Mouse (Mus musculus) lung, embryonic 15.5 days (tissue): ENCODE measurements around the gene Krt35. TPM values are rescaled to one million over a fixed set of nuclear protein-coding genes. Genes with fewer than 3 reads are reported as not detected.

Experiments
- ATAC-seq: fragments of 200-750 bp; cut with Nextera tagmentation; 2 replicates; pipeline ENCODE4 v1.8.0; 2017; ENCODE audit warnings: moderate number of reproducible peaks, borderline replicate concordance; ENCODE audit not compliant: low FRiP score, low TSS enrichment; ENCODE audit errors: extremely low read depth
- H3K27ac ChIP-seq: fragments of 300-500 bp; sonication (generic); 2 replicates; pipeline ENCODE4 v1.5.1; 2015; ENCODE audit warnings: moderate library complexity, mild to moderate bottlenecking, inconsistent platforms
- H3K27me3 ChIP-seq: fragments of 300-500 bp; sonication (generic); 2 replicates; pipeline ENCODE4 v1.6.1; 2015; ENCODE audit warnings: inconsistent platforms
- H3K36me3 ChIP-seq: fragments of 300-500 bp; sonication (generic); 2 replicates; pipeline ENCODE4 v1.6.1; 2015; ENCODE audit warnings: inconsistent platforms
- H3K4me1 ChIP-seq: fragments of 300-500 bp; sonication (generic); 2 replicates; pipeline ENCODE4 v1.6.1; 2015; ENCODE audit warnings: inconsistent platforms
- H3K4me2 ChIP-seq: fragments of 300-500 bp; sonication (generic); 2 replicates; pipeline ENCODE4 v1.6.1; 2015; ENCODE audit warnings: inconsistent platforms, mild to moderate bottlenecking, moderate library complexity
- H3K4me3 ChIP-seq: fragments of 300-500 bp; sonication (generic); 2 replicates; pipeline ENCODE4 v1.5.1; 2015; ENCODE audit warnings: mild to moderate bottlenecking, inconsistent platforms
- H3K9ac ChIP-seq: fragments of 300-500 bp; sonication (generic); 2 replicates; pipeline ENCODE4 v1.6.1; 2015; ENCODE audit warnings: inconsistent platforms
- H3K9me3 ChIP-seq: fragments of 300-500 bp; sonication (generic); 2 replicates; pipeline ENCODE4 v1.6.1; 2016; ENCODE audit warnings: inconsistent platforms
- WGBS: fragments of 180-500 bp; shearing (Covaris S2); methylation state at CpG from one replicate; pipeline ENCODE4 v1.1.7; 2015; 5-methylcytosine and 5-hydroxymethylcytosine counted together
- polyA plus RNA-seq: library from polyadenylated mRNA; unstranded; fragments of >200 nt; fragmentation: Nextera tagmentation; extraction: Ambion mirVana; gene quantifications from 2 replicates; pipeline ENCODE4 v1.2.1, GENCODE M21; 2015

The Krt35 gene
- polyA plus RNA-seq, 1 experiment from 2014 or later: not detected

- 78% methylated on average over 8 of the region's 8 CpGs for WGBS
- no peak for ATAC-seq
- no peak overlapping the region for H3K9ac ChIP-seq
Observed at GRCm38 (mm10) chr11:100058875-100059274, 37.2 kb downstream of the Krt35 start.

GRCm38 (mm10) chr11:100055686-100056655 lies 40.1 kb downstream of the Krt35 start:
- WGBS: 47% methylated on average over 9 of the region's 9 CpGs
- H3K9ac ChIP-seq: no peak overlapping the region
- no peaks in the 10 kb centered on the region for H3K27me3 ChIP-seq
- no peak overlapping the region for H3K4me2 ChIP-seq
- no peaks in the 10 kb centered on the region for H3K9me3 ChIP-seq
- no peak overlapping the region for H3K4me3 ChIP-seq
- no peaks in the 10 kb centered on the region for H3K36me3 ChIP-seq
- ATAC-seq: no peak
- no peak overlapping the region for H3K27ac ChIP-seq
- H3K4me1 ChIP-seq: no peaks in the 10 kb centered on the region

More at GRCm38 (mm10) chr11:100058875-100059274, 37.2 kb downstream of the Krt35 start:
- Histone ChIP-seq H3K27me3 (no peaks in the 10 kb centered on the region), H3K36me3 (no peaks in the 10 kb centered on the region), H3K9me3 (no peaks in the 10 kb centered on the region), H3K27ac (no peak overlapping the region), H3K4me2 (no peak overlapping the region), H3K4me3 (no peak overlapping the region), H3K4me1 (no peaks in the 10 kb centered on the region)

GRCm38 (mm10) chr11:100050451-100050850 lies 45.6 kb downstream of the Krt35 start, which contains the start of gene Krt31:
Krt31 (minus strand) TSS chr11:100050551.
- Histone ChIP-seq H3K4me2 (no peak within 1 kb of the TSS), H3K4me3 (no peak within 1 kb of the TSS), H3K27me3 (no peaks in the 10 kb centered on the region), H3K9ac (no peak within 1 kb of the TSS), H3K27ac (no peak within 1 kb of the TSS), H3K36me3 (no peaks in the 10 kb centered on the region), H3K9me3 (no peaks in the 10 kb centered on the region), H3K4me1 (no peaks in the 10 kb centered on the region)
- 80% methylated on average over 3 of the region's 3 CpGs for WGBS
- ATAC-seq: no peak

GRCm38 (mm10) chr11:100047193-100047592 lies 48.8 kb downstream of the Krt35 start:
- H3K36me3 ChIP-seq: no peaks in the 10 kb centered on the region
- H3K9ac ChIP-seq: no peak overlapping the region
- WGBS: 73% methylated on average over 2 of the region's 2 CpGs
- no peaks in the 10 kb centered on the region for H3K9me3 ChIP-seq
- H3K4me2 ChIP-seq: no peak overlapping the region
- H3K4me3 ChIP-seq: no peak overlapping the region
- no peaks in the 10 kb centered on the region for H3K27me3 ChIP-seq
- ATAC-seq: no peak
- no peaks in the 10 kb centered on the region for H3K4me1 ChIP-seq
- H3K27ac ChIP-seq: no peak overlapping the region

- 54% methylated on average over 6 of the region's 6 CpGs for WGBS
- no peaks in the 10 kb centered on the region for H3K36me3 ChIP-seq
- no peaks in the 10 kb centered on the region for H3K9me3 ChIP-seq
- H3K4me3 ChIP-seq: no peak overlapping the region
- no peak overlapping the region for H3K4me2 ChIP-seq
- no peak overlapping the region for H3K9ac ChIP-seq
- H3K27ac ChIP-seq: no peak overlapping the region
- no peaks in the 10 kb centered on the region for H3K27me3 ChIP-seq
- no peaks in the 10 kb centered on the region for H3K4me1 ChIP-seq
- no peak for ATAC-seq
Observed at GRCm38 (mm10) chr11:100046303-100046866, 49.7 kb downstream of the Krt35 start.

Other genes starting within 250 kb of the Krt35 start
- not detected in 2 replicates for gene Krtap4-16, start 244.6 kb downstream of the Krt35 start, polyA plus RNA-seq
- gene Gm11568, start 238.3 kb downstream of the Krt35 start, polyA plus RNA-seq: not detected in 2 replicates
- gene Gm11559, start 231.8 kb downstream of the Krt35 start, polyA plus RNA-seq: not detected in 2 replicates
- gene Krtap9-1, start 222.9 kb downstream of the Krt35 start, polyA plus RNA-seq: not detected in 2 replicates
- gene Gm11567, start 217.1 kb downstream of the Krt35 start, polyA plus RNA-seq: not detected in 2 replicates
- gene Krtap31-1, start 188.3 kb downstream of the Krt35 start, polyA plus RNA-seq: not detected in 2 replicates
- gene Gm11565, start 181.5 kb downstream of the Krt35 start, polyA plus RNA-seq: not detected in 2 replicates
- not detected in 2 replicates for gene Krtap31-2, start 159.9 kb downstream of the Krt35 start, polyA plus RNA-seq
- gene Krtap9-5, start 147.8 kb downstream of the Krt35 start, polyA plus RNA-seq: not detected in 2 replicates
- not detected in 2 replicates for gene Krtap29-1, start 117.2 kb downstream of the Krt35 start, polyA plus RNA-seq
- gene Krtap16-1, start 109.6 kb downstream of the Krt35 start, polyA plus RNA-seq: not detected in 2 replicates
- gene Krtap17-1, start 102.2 kb downstream of the Krt35 start, polyA plus RNA-seq: 1.6 and 2.3 TPM in 2 replicates
- gene Krt33a, start 80.0 kb downstream of the Krt35 start, polyA plus RNA-seq: not detected in 2 replicates
- gene Krt33b, start 66.4 kb downstream of the Krt35 start, polyA plus RNA-seq: not detected in 2 replicates
- gene Krt34, start 54.7 kb downstream of the Krt35 start, polyA plus RNA-seq: 0.34 TPM in 1 of 2 replicates, not detected in the other
- 0.10 TPM in 1 of 2 replicates, not detected in the other for gene Krt31, start 45.7 kb downstream of the Krt35 start, polyA plus RNA-seq
- not detected in 2 replicates for gene Krt32, start 8.0 kb downstream of the Krt35 start, polyA plus RNA-seq
- 0.13 and 0.20 TPM in 2 replicates for gene Krt36, start 9.4 kb upstream of the Krt35 start, polyA plus RNA-seq
- gene Krt13, start 25.3 kb upstream of the Krt35 start, polyA plus RNA-seq: 4.0 and 7.4 TPM in 2 replicates
- 49.1 and 59.3 TPM in 2 replicates for gene Krt15, start 39.7 kb upstream of the Krt35 start, polyA plus RNA-seq
- 253 and 264 TPM in 2 replicates for gene Krt19, start 52.4 kb upstream of the Krt35 start, polyA plus RNA-seq
- not detected in 2 replicates for gene Krt9, start 97.0 kb upstream of the Krt35 start, polyA plus RNA-seq
- gene Krt14, start 111.3 kb upstream of the Krt35 start, polyA plus RNA-seq: 1.2 and 2.6 TPM in 2 replicates
- gene Krt16, start 152.7 kb upstream of the Krt35 start, polyA plus RNA-seq: not detected in 2 replicates
- gene Krt17, start 164.8 kb upstream of the Krt35 start, polyA plus RNA-seq: 7.5 and 18.2 TPM in 2 replicates
- gene Krt42, start 173.6 kb upstream of the Krt35 start, polyA plus RNA-seq: not detected in 2 replicates
- gene Eif1, start 223.6 kb upstream of the Krt35 start, polyA plus RNA-seq: 1,642 and 1,646 TPM in 2 replicates
- gene Gast, start 238.2 kb upstream of the Krt35 start, polyA plus RNA-seq: not detected in 2 replicates